15 mouse cellular contexts compared by ENCODE assay signal in genomic region chr2:38866711-38867110, GRCm38 (mm10).
A peak's percentile ranks its signal among the peaks of the same experiment; 100 is the strongest.
DNase-seq lines count a peak whose midpoint lies in the region; ATAC-seq lines count a peak whose summit lies in the region.
"Had no signal": no experiment of that assay in that cellular context is flagged by ENCODE, and none has a peak within 500 bp of the region (broad histone marks: within the 10 kb centered on the region; RNA-seq: fewer than 3 reads in every experiment).

No protein-coding gene starts in this region.

- peak; percentile 42 to 74 for DNase-seq in adrenal gland, adult (ENCODE audit: inconsistent age in 2 of 2, low spot score in 1 of 2)
- DNase-seq in adrenal gland, postnatal 4 days (ENCODE audit: low spot score in 2 of 2) = no peak
- DNase-seq in lung, postnatal 36 days = peak; percentile 45
- no peak for DNase-seq in lung, postnatal 14 days
- peak; percentile 16 for DNase-seq in fibroblast of lung, adult 2 months (ENCODE audit: low read depth)
- DNase-seq in yolk sac, embryonic 10.5 days (ENCODE audit: low spot score) = peak; percentile 58
- DNase-seq in cerebellum, adult 18-20 months = no peak
- DNase-seq: cerebellum, adult 9-10 months; kidney, postnatal 36 days; left cerebral cortex, postnatal 4 days; right cerebral cortex, adult 18-20 months; spleen, adult 18-20 months had no signal

- ATAC-seq in CD4-positive, CD25-positive, alpha-beta regulatory T cell, adult 4 months = no peak
- ATAC-seq: forebrain, embryonic 16.5 days; intestine, postnatal 0 days had no signal

Comparison
In these comparisons a context has a peak if more than half of its experiments do, and no peak if none do; other contexts are left out.
1. DNase-seq: peak in adrenal gland, adult (2 of 2), lung, postnatal 36 days (single experiment), fibroblast of lung, adult 2 months (single experiment) and yolk sac, embryonic 10.5 days (single experiment); none in adrenal gland, postnatal 4 days (0 of 2), lung, postnatal 14 days (single experiment) and cerebellum, adult 18-20 months (0 of 2).